Mouse (Mus musculus) heart, postnatal 0 days (tissue): Measurements from ENCODE around the gene Prtg. TPM values are rescaled to one million over a fixed set of nuclear protein-coding genes. Genes with fewer than 3 reads are reported as not detected.

Source experiments
- ATAC-seq: fragments of 200-750 bp; cut with Nextera tagmentation; 2 replicates; pipeline ENCODE4 v1.8.0; 2017; ENCODE audit warnings: low read depth, moderate number of reproducible peaks, moderate library complexity; ENCODE audit not compliant: insufficient read depth
- DNase-seq: peaks from one replicate; pipeline ENCODE4 v3.0.0-alpha.2; 2016; ENCODE audit warnings: low spot score
- H3K27ac ChIP-seq: fragments of 300-500 bp; sonication (generic); 2 replicates; pipeline ENCODE4 v1.5.1; 2014; ENCODE audit warnings: low read depth, mild to moderate bottlenecking
- H3K27me3 ChIP-seq: fragments of 300-500 bp; sonication (generic); 2 replicates; pipeline ENCODE4 v1.6.1; 2014; ENCODE audit warnings: low read length, mixed read lengths; ENCODE audit not compliant: control insufficient read depth, insufficient read depth
- H3K36me3 ChIP-seq: fragments of 300-500 bp; sonication (generic); replicated peaks from 2 replicates; pipeline ENCODE4 v1.6.1; 2014; ENCODE audit warnings: low read length, mixed read lengths; ENCODE audit not compliant: control insufficient read depth, insufficient read depth
- H3K4me1 ChIP-seq: fragments of 300-500 bp; sonication (generic); 2 replicates; pipeline ENCODE4 v1.6.1; 2014; ENCODE audit warnings: antibody characterized with exemption; ENCODE audit not compliant: control insufficient read depth, insufficient read depth
- H3K4me2 ChIP-seq: fragments of 300-500 bp; sonication (generic); 2 replicates; pipeline ENCODE4 v1.6.1; 2014; ENCODE audit warnings: low read depth, mild to moderate bottlenecking, low read length, moderate library complexity
- H3K4me3 ChIP-seq: fragments of 300-500 bp; sonication (generic); 2 replicates; pipeline ENCODE4 v1.5.1; 2014; ENCODE audit warnings: low read depth, low read length
- H3K9ac ChIP-seq: fragments of 300-500 bp; sonication (generic); replicated peaks from 2 replicates; pipeline ENCODE4 v1.6.1; 2014; ENCODE audit warnings: low read depth, low read length, mixed read lengths
- H3K9me3 ChIP-seq: fragments of 300-500 bp; sonication (generic); replicated peaks from 2 replicates; pipeline ENCODE4 v1.6.1; 2016; ENCODE audit warnings: low read length; ENCODE audit not compliant: control insufficient read depth
- CTCF ChIP-seq: IDR thresholded peaks from 2 replicates; pipeline ENCODE4 v1.5.1; 2016; ENCODE audit warnings: antibody characterized with exemption, control low read depth, low read depth
- EP300 ChIP-seq: IDR thresholded peaks from 2 replicates; pipeline ENCODE4 v1.6.1; 2016; ENCODE audit warnings: antibody characterized with exemption, low read depth
- WGBS: fragments of 180-500 bp; shearing (Covaris S2); extraction: QIAGEN DNeasy Blood & Tissue Kit; methylation state at CpG from one replicate; pipeline ENCODE4 v1.1.7; 2014; 5-methylcytosine and 5-hydroxymethylcytosine counted together
- polyA plus RNA-seq: library from polyadenylated mRNA; unstranded; fragments of >200 nt; fragmentation: Nextera tagmentation; extraction: Ambion mirVana; gene quantifications from 2 replicates; pipeline ENCODE4 v1.2.1, GENCODE M21; 2015
- total RNA-seq: library from RNA; depleted of rRNA; stranded (reverse); fragments of >200 nt; gene quantifications from 2 replicates; pipeline ENCODE4 v1.2.3, GENCODE M21; 2014; ENCODE audit warnings: low replicate concordance

The Prtg gene
- total and polyA plus RNA-seq, 2 experiments from 2014 or later: 0.04 to 0.31 TPM

DNA sequence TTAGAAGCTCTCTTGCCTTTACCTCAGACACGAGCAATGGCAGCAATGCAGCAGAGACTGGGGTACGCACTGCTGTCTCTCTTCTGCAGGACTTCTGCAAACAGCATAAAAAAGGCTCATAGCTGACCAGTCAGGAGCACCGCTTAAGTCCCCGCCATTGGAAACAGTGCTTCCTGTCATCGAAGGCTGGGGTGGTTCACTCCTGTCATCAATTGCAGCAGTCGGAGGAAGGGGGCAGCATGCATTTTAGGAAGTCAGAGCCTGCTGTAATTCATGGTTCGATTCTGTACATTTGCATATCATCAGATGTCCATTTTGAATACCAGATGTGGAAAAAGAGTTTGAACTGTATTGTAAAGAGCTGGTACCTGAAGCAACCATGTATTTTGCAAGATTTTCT lies 109.1 kb downstream of the Prtg start:
- Histone ChIP-seq H3K4me3 (no peak overlapping the region), H3K27ac (no peak overlapping the region), H3K36me3 (no peaks in the 10 kb centered on the region), H3K9ac (no peak overlapping the region), H3K4me2 (no peak overlapping the region), H3K27me3 (no peaks in the 10 kb centered on the region), H3K9me3 (no peaks in the 10 kb centered on the region), H3K4me1 (no peaks in the 10 kb centered on the region; the same call in 1 of the 2 replicates)
- TF ChIP-seq CTCF: no peak
- no peak for TF ChIP-seq EP300
- WGBS: 29% methylated on average over 7 of the region's 7 CpGs
- DNase-seq: no peak
- no peak for ATAC-seq

DNA sequence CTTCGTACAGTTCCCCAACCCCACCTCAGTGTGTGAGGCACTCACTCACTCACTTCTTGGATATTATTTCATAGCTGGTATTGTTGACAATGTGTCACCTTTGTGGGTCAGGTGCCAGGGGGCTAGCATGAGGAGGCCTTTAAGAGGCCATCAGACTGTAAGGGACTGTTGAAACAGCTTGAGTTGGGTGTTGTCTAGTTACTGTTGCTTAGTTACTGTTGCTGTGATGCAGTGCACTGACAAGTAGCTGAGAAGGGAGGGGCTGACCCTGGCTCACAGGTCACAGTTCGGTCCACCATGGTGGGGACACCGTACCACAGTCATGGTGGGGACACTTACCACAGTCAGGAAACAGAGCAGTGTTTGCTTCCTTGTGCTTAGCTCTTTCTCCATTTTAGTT lies 116.4 kb downstream of the Prtg start:
- Histone ChIP-seq H3K4me1 (no peaks in the 10 kb centered on the region), H3K27ac (no peak overlapping the region), H3K9me3 (no peaks in the 10 kb centered on the region), H3K36me3 (no peaks in the 10 kb centered on the region), H3K9ac (no peak overlapping the region), H3K4me3 (no peak overlapping the region), H3K27me3 (0 out of 2 replicates have a peak, but pooled peaks cover 6% of the 10 kb centered on the region), H3K4me2 (no peak overlapping the region)
- no peak for ATAC-seq
- TF ChIP-seq EP300 (no peak), CTCF (no peak)
- no peak for DNase-seq
- WGBS: 93% methylated on average over 3 of the region's 3 CpGs

DNA sequence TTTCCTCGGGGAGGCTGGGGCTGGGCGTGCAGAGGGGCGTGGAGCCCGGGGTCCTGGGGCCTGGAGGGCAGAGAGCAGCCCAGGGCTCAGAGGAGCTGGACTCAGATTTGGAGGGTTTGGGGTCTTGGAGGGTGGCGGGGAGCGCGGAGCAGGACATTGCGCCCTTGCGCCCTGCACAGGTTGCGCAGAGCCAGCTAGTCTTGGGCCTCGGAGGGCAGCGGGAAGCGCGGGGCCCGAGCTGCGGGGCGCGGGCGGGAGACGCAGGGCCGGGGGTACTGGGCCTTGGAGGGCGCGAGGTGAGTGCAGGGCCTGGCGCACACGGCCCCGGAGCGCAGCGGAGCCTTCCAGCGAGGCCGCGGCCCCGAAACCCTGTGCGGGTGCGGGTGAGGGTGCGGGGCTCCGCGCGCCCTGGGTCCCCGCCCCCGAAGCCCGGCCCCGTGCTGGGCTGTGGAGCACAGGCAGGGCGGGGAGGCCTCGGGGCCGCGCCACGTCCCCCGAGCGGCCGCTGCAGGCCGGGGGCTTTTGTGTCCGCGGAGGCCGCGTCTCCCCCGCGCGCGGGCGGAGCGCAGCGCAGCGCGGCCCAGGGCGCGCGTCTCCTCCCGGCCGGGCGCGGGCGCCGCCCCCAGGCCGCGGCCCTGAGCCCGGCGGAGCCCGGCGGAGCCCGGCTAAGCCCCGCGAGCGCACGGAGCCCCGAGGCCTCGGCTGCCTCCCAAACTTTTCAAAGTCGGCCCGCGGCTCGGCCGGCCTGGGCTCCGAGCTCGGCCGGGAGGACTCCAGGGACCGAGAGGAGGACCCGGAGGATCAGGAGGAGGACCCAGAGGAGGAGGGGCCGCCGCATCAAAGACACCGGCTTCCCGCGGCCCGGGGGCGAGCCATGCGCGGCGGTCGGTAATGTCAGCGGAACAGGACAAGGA lies 118.6 kb downstream of the Prtg start, which contains the start of gene Pygo1:
Pygo1 (plus strand) TSS at position 625 of the 914 bp plus-strand sequence.
- Histone ChIP-seq H3K4me2 (peak within 1 kb of the TSS; percentile 80), H3K27me3 (0 out of 2 replicates have a peak, but pooled peaks cover 6% of the 10 kb centered on the region), H3K36me3 (no peaks in the 10 kb centered on the region), H3K9ac (peak within 1 kb of the TSS; percentile 72), H3K4me1 (no peaks in the 10 kb centered on the region), H3K9me3 (no peaks in the 10 kb centered on the region), H3K27ac (peak within 1 kb of the TSS; percentile 21; the same call in 1 of the 2 replicates), H3K4me3 (peak within 1 kb of the TSS; percentile 67)
- 0% methylated on average over 64 of the region's 108 CpGs for WGBS
- peak; percentile 74 for ATAC-seq
- no peak for TF ChIP-seq EP300
- no peak for TF ChIP-seq CTCF
- DNase-seq: peak; percentile 23

DNA sequence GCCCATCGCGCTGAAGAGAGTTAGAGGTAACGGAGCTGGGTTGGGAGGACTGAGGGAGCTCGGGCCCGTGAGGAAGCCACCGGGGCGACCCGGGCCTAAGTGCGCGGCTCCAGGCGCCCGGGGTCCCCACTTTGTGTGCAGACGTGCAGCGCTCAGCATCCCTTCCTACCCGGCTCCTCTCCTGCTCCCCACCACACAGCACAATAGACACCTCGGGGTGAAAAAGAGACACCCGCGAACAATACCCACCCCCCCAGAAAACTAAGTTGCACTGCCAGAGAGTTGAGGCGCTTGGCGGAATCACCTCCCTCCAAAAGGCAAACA lies 119.2 kb downstream of the Prtg start:
- Histone ChIP-seq H3K27ac (peak overlapping the region; percentile 21; the same call in 1 of the 2 replicates), H3K36me3 (no peaks in the 10 kb centered on the region), H3K27me3 (0 out of 2 replicates have a peak, but pooled peaks cover 6% of the 10 kb centered on the region), H3K9me3 (no peaks in the 10 kb centered on the region), H3K4me2 (peak overlapping the region; percentile 80), H3K4me3 (peak overlapping the region; percentile 67), H3K4me1 (no peaks in the 10 kb centered on the region), H3K9ac (peak overlapping the region; percentile 72)
- WGBS: 4% methylated on average over 20 of the region's 20 CpGs
- TF ChIP-seq EP300 (no peak), CTCF (no peak)
- DNase-seq (no peak), ATAC-seq (no peak; the same call in 1 of the 2 replicates)

DNA sequence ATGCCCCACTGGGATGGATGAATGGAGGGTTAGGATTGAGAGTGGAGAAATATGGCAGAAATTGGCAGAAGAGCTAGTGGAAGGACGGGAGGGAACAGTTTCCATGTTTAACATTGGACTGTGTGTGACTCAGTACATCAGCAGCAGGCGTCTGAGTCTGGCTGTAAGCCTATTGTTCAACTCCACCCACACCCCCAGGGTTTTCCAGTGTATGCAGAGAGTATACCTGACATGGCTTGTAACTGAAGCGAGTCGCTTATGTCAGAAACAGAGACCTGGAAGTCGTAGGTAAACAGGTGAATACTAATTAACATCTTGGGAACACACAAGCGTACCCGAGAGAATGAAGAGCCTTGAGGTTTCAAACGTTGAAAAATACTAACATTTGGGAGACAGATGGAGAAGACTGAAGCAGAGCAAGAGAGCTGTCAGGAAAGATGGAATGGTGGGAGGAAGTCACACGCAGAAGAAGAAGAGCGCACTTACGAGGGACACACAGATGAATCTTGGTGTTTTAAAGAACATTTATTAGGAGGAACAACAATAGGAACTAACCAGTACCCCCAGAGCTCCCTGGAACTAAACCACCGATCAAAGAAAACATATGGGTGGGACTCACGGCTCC lies 124.6 kb downstream of the Prtg start:
- Histone ChIP-seq H3K4me2 (no peak overlapping the region), H3K9ac (no peak overlapping the region), H3K9me3 (no peaks in the 10 kb centered on the region), H3K4me1 (no peaks in the 10 kb centered on the region), H3K27me3 (0 out of 2 replicates have a peak, but pooled peaks cover 6% of the 10 kb centered on the region), H3K36me3 (no peaks in the 10 kb centered on the region), H3K4me3 (no peak overlapping the region), H3K27ac (no peak overlapping the region)
- no peak for TF ChIP-seq CTCF
- TF ChIP-seq EP300: no peak
- no peak for DNase-seq
- 74% methylated on average over 13 of the region's 13 CpGs for WGBS
- no peak for ATAC-seq
